Mouse (Mus musculus): Measurements from ENCODE around the gene Rnf7. TPM values are rescaled to one million over a fixed set of nuclear protein-coding genes. Genes with fewer than 3 reads are reported as not detected.

The Rnf7 gene
- polyA plus RNA-seq, 1 experiment from 2014 or later = 141 TPM

DNA sequence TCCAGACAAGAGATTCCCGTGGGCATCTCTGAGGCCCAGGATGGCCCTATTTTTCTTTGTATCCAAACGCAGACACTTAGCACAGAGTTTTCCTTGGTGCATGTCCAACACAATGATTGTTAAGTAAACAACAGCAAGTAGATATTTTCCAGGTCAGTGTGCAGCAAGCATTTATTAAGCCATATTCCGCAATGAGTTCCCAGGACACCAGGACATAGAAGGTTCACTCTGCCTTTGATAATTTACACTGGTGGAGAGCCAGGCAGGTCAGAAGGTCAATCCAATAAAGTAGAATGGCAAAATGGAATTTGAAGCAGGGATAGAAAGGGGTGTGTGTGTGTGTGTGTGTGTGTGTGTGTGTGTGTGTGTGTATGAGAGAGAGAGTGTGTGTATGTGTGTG lies 47.4 kb downstream of the Rnf7 start:
- WGBS = 67% methylated on average over 3 of the region's 3 CpGs
- no peaks in the 10 kb centered on the region for H3K27me3 ChIP-seq (replicated peaks; ENCODE audit: control insufficient read depth, insufficient read depth, low read length)
- H3K4me1 ChIP-seq (replicated peaks; ENCODE audit: control insufficient read depth, insufficient read depth, low read length) = no peaks in the 10 kb centered on the region
- no peak overlapping the region for H3K4me3 ChIP-seq (ENCODE audit: low read depth, low read length)
- no peak for ATAC-seq
- no peak overlapping the region for H3K27ac ChIP-seq (ENCODE audit: low read depth, low read length)
- H3K9ac ChIP-seq (ENCODE audit: low read depth, low read length) = no peak overlapping the region
- no peaks in the 10 kb centered on the region for H3K9me3 ChIP-seq (ENCODE audit: control insufficient read depth)
- no peak overlapping the region for H3K4me2 ChIP-seq (replicated peaks; ENCODE audit: low read depth)
- TF ChIP-seq CTCF (IDR thresholded peaks at IDR 0.05; ENCODE audit: low read depth) = no peak
- H3K36me3 ChIP-seq (ENCODE audit: control insufficient read depth, insufficient read depth) = no peaks in the 10 kb centered on the region

GRCm38 (mm10) chr9:96428336-96429046 lies 50.0 kb downstream of the Rnf7 start:
- Histone ChIP-seq H3K9me3 (ENCODE audit: control insufficient read depth) (no peaks in the 10 kb centered on the region), H3K27me3 (replicated peaks; ENCODE audit: control insufficient read depth, insufficient read depth, low read length) (no peaks in the 10 kb centered on the region), H3K9ac (ENCODE audit: low read depth, low read length) (no peak overlapping the region), H3K27ac (ENCODE audit: low read depth, low read length) (no peak overlapping the region), H3K4me2 (replicated peaks; ENCODE audit: low read depth) (no peak overlapping the region), H3K4me1 (replicated peaks; ENCODE audit: control insufficient read depth, insufficient read depth, low read length) (no peaks in the 10 kb centered on the region), H3K4me3 (ENCODE audit: low read depth, low read length) (no peak overlapping the region), H3K36me3 (ENCODE audit: control insufficient read depth, insufficient read depth) (no peaks in the 10 kb centered on the region)
- no peak for ATAC-seq
- WGBS = 66% methylated on average over 17 of the region's 17 CpGs
- TF ChIP-seq CTCF (IDR thresholded peaks at IDR 0.05; ENCODE audit: low read depth) = no peak

- Histone ChIP-seq H3K4me3 (ENCODE audit: low read depth, low read length) (no peak overlapping the region), H3K9ac (ENCODE audit: low read depth, low read length) (no peak overlapping the region), H3K9me3 (ENCODE audit: control insufficient read depth) (no peaks in the 10 kb centered on the region), H3K27ac (ENCODE audit: low read depth, low read length) (no peak overlapping the region), H3K4me2 (replicated peaks; ENCODE audit: low read depth) (0 out of 2 replicates have a peak overlapping the region, but pooled peaks have one; percentile 6), H3K4me1 (replicated peaks; ENCODE audit: control insufficient read depth, insufficient read depth, low read length) (no peaks in the 10 kb centered on the region), H3K27me3 (replicated peaks; ENCODE audit: control insufficient read depth, insufficient read depth, low read length) (no peaks in the 10 kb centered on the region), H3K36me3 (ENCODE audit: control insufficient read depth, insufficient read depth) (no peaks in the 10 kb centered on the region)
- peak; percentile 62 for TF ChIP-seq CTCF (IDR thresholded peaks at IDR 0.05; ENCODE audit: low read depth)
- peak; percentile 41; the same call in 1 of the 2 replicates for ATAC-seq
- 40% methylated on average over 8 of the region's 8 CpGs for WGBS
These were observed 54.4 kb downstream of the Rnf7 start for GRCm38 (mm10) chr9:96424027-96424426.

Other genes with a start within 250 kb of the Rnf7 start
- gene Atp1b3, start 114.2 kb downstream of the Rnf7 start, polyA plus RNA-seq (2015; fragmentation: Nextera tagmentation; extraction: Ambion mirVana) = 89.3 and 91.4 TPM in 2 replicates
- gene Gm28729, start 46.6 kb upstream of the Rnf7 start, polyA plus RNA-seq (2015; fragmentation: Nextera tagmentation; extraction: Ambion mirVana) = not detected in 2 replicates
- gene Rasa2, start 152.9 kb upstream of the Rnf7 start, polyA plus RNA-seq (2015; fragmentation: Nextera tagmentation; extraction: Ambion mirVana) = 16.2 and 18.2 TPM in 2 replicates

Measured in intestine, postnatal 0 days (tissue).